Mouse (Mus musculus): Measurements from ENCODE around the gene Ifitm6. TPM values are rescaled to one million over a fixed set of nuclear protein-coding genes. Genes with fewer than 3 reads are reported as not detected.
"Not testable (repeated sequence)": the region's sequence is repeated elsewhere in the genome, so short reads cannot be mapped to it uniquely, and the experiment has no call there.

Gene Ifitm6
- polyA plus RNA-seq, 1 experiment = 2.1 TPM

- Histone ChIP-seq H3K4me3 (ENCODE audit: insufficient read depth, low read depth, low read length) (no peak overlapping the region), H3K4me1 (ENCODE audit: control insufficient read depth, insufficient read depth, insufficient read length, low read length) (peaks cover 10% of the 10 kb centered on the region), H3K27ac (replicated peaks; ENCODE audit: low read depth, low read length) (no peak overlapping the region)
Observed at GRCm38 (mm10) chr7:140975465-140975864, 42.3 kb downstream of the Ifitm6 start.

GRCm38 (mm10) chr7:140974940-140975339 is 42.8 kb downstream of the Ifitm6 start:
- Histone ChIP-seq H3K4me1 (ENCODE audit: control insufficient read depth, insufficient read depth, insufficient read length, low read length) (peaks cover 10% of the 10 kb centered on the region), H3K4me3 (ENCODE audit: insufficient read depth, low read depth, low read length) (no peak overlapping the region), H3K27ac (replicated peaks; ENCODE audit: low read depth, low read length) (no peak overlapping the region)

GRCm38 (mm10) chr7:140973396-140974165 is 44.1 kb downstream of the Ifitm6 start:
- no peak overlapping the region for H3K4me3 ChIP-seq (ENCODE audit: insufficient read depth, low read depth, low read length)
- H3K4me1 ChIP-seq (ENCODE audit: control insufficient read depth, insufficient read depth, insufficient read length, low read length) = peaks cover 10% of the 10 kb centered on the region
- H3K27ac ChIP-seq (replicated peaks; ENCODE audit: low read depth, low read length) = no peak overlapping the region

- Histone ChIP-seq H3K4me3 (ENCODE audit: insufficient read depth, low read depth, low read length) (no peak overlapping the region), H3K4me1 (ENCODE audit: control insufficient read depth, insufficient read depth, insufficient read length, low read length) (peaks cover 10% of the 10 kb centered on the region), H3K27ac (replicated peaks; ENCODE audit: low read depth, low read length) (peak overlapping the region; percentile 72)
Observed at GRCm38 (mm10) chr7:140971479-140972171, 46.1 kb downstream of the Ifitm6 start.

GRCm38 (mm10) chr7:140970931-140971330 is 46.8 kb downstream of the Ifitm6 start:
- peak overlapping the region; percentile 72 for H3K27ac ChIP-seq (replicated peaks; ENCODE audit: low read depth, low read length)
- peaks cover 10% of the 10 kb centered on the region for H3K4me1 ChIP-seq (ENCODE audit: control insufficient read depth, insufficient read depth, insufficient read length, low read length)
- H3K4me3 ChIP-seq (ENCODE audit: insufficient read depth, low read depth, low read length) = no peak overlapping the region

- not testable (repeated sequence) for H3K4me1 ChIP-seq (ENCODE audit: control insufficient read depth, insufficient read depth, insufficient read length, low read length); H3K4me3 ChIP-seq (ENCODE audit: insufficient read depth, low read depth, low read length); H3K27ac ChIP-seq (replicated peaks; ENCODE audit: low read depth, low read length)
Observed at GRCm38 (mm10) chr7:140968710-140969109, 49.0 kb downstream of the Ifitm6 start.

GRCm38 (mm10) chr7:140967862-140968591 is 49.7 kb downstream of the Ifitm6 start:
- H3K4me3 ChIP-seq (ENCODE audit: insufficient read depth, low read depth, low read length) = no peak overlapping the region
- H3K4me1 ChIP-seq (ENCODE audit: control insufficient read depth, insufficient read depth, insufficient read length, low read length) = peaks cover 8% of the 10 kb centered on the region
- no peak overlapping the region for H3K27ac ChIP-seq (replicated peaks; ENCODE audit: low read depth, low read length)

- Histone ChIP-seq H3K4me3 (ENCODE audit: insufficient read depth, low read depth, low read length) (no peak within 1 kb of the TSS), H3K4me1 (ENCODE audit: control insufficient read depth, insufficient read depth, insufficient read length, low read length) (peaks cover 8% of the 10 kb centered on the region), H3K27ac (replicated peaks; ENCODE audit: low read depth, low read length) (no peak within 1 kb of the TSS)
Observed at GRCm38 (mm10) chr7:140966921-140967320, 50.8 kb downstream of the Ifitm6 start, which contains the start of gene Ifitm1. Ifitm1 (plus strand) TSS chr7:140967221.

Other genes starting within 250 kb of the Ifitm6 start
- gene Syce1, start 230.1 kb downstream of the Ifitm6 start, polyA plus RNA-seq (2012; ENCODE audit: insufficient read depth, insufficient read length, missing spikeins) = 1.0 TPM in 1 of 2 replicates, not detected in the other
- not detected in 2 replicates for gene Zfp941, start 195.7 kb downstream of the Ifitm6 start, polyA plus RNA-seq (2012; ENCODE audit: insufficient read depth, insufficient read length, missing spikeins)
- 2.3 TPM in 1 of 2 replicates, not detected in the other for gene Urah, start 182.9 kb downstream of the Ifitm6 start, polyA plus RNA-seq (2012; ENCODE audit: insufficient read depth, insufficient read length, missing spikeins)
- not detected in 2 replicates for gene Scgb1c1, start 172.4 kb downstream of the Ifitm6 start, polyA plus RNA-seq (2012; ENCODE audit: insufficient read depth, insufficient read length, missing spikeins)
- gene Odf3, start 170.1 kb downstream of the Ifitm6 start, polyA plus RNA-seq (2012; ENCODE audit: insufficient read depth, insufficient read length, missing spikeins) = not detected in 2 replicates
- gene Gm45785, start 161.6 kb downstream of the Ifitm6 start, polyA plus RNA-seq (2012; ENCODE audit: insufficient read depth, insufficient read length, missing spikeins) = not detected in 2 replicates
- gene Ric8a, start 161.0 kb downstream of the Ifitm6 start, polyA plus RNA-seq (2012; ENCODE audit: insufficient read depth, insufficient read length, missing spikeins) = 14.4 and 15.5 TPM in 2 replicates
- 43.9 and 49.2 TPM in 2 replicates for gene Bet1l, start 160.3 kb downstream of the Ifitm6 start, polyA plus RNA-seq (2012; ENCODE audit: insufficient read depth, insufficient read length, missing spikeins)
- gene Psmd13, start 136.0 kb downstream of the Ifitm6 start, polyA plus RNA-seq (2012; ENCODE audit: insufficient read depth, insufficient read length, missing spikeins) = 108 and 110 TPM in 2 replicates
- 77.2 and 79.1 TPM in 2 replicates for gene Sirt3, start 135.6 kb downstream of the Ifitm6 start, polyA plus RNA-seq (2012; ENCODE audit: insufficient read depth, insufficient read length, missing spikeins)
- 8,049 and 8,538 TPM in 2 replicates for gene Cox8b, start 117.5 kb downstream of the Ifitm6 start, polyA plus RNA-seq (2012; ENCODE audit: insufficient read depth, insufficient read length, missing spikeins)
- not detected in 2 replicates for gene Nlrp6, start 97.0 kb downstream of the Ifitm6 start, polyA plus RNA-seq (2012; ENCODE audit: insufficient read depth, insufficient read length, missing spikeins)
- 7.1 and 8.7 TPM in 2 replicates for gene Pgghg, start 76.5 kb downstream of the Ifitm6 start, polyA plus RNA-seq (2012; ENCODE audit: insufficient read depth, insufficient read length, missing spikeins)
- not detected in 2 replicates for gene Ifitm5, start 67.6 kb downstream of the Ifitm6 start, polyA plus RNA-seq (2012; ENCODE audit: insufficient read depth, insufficient read length, missing spikeins)
- gene Gm45717, start 62.0 kb downstream of the Ifitm6 start, polyA plus RNA-seq (2012; ENCODE audit: insufficient read depth, insufficient read length, missing spikeins) = not detected in 2 replicates
- gene Ifitm2, start 61.9 kb downstream of the Ifitm6 start, polyA plus RNA-seq (2012; ENCODE audit: insufficient read depth, insufficient read length, missing spikeins) = 194 and 274 TPM in 2 replicates
- not detected in 2 replicates for gene Ifitm1, start 50.7 kb downstream of the Ifitm6 start, polyA plus RNA-seq (2012; ENCODE audit: insufficient read depth, insufficient read length, missing spikeins)
- 117 and 134 TPM in 2 replicates for gene Ifitm3, start 7.2 kb downstream of the Ifitm6 start, polyA plus RNA-seq (2012; ENCODE audit: insufficient read depth, insufficient read length, missing spikeins)
- not detected in 2 replicates for gene Gm17387, start 11.2 kb upstream of the Ifitm6 start, polyA plus RNA-seq (2012; ENCODE audit: insufficient read depth, insufficient read length, missing spikeins)
- not detected in 2 replicates for gene B4galnt4, start 43.2 kb upstream of the Ifitm6 start, polyA plus RNA-seq (2012; ENCODE audit: insufficient read depth, insufficient read length, missing spikeins)
- 1.6 TPM in 1 of 2 replicates, not detected in the other for gene Pkp3, start 60.3 kb upstream of the Ifitm6 start, polyA plus RNA-seq (2012; ENCODE audit: insufficient read depth, insufficient read length, missing spikeins)
- 1.1 and 2.9 TPM in 2 replicates for gene Sigirr, start 82.6 kb upstream of the Ifitm6 start, polyA plus RNA-seq (2012; ENCODE audit: insufficient read depth, insufficient read length, missing spikeins)
- not detected in 2 replicates for gene Ano9, start 99.9 kb upstream of the Ifitm6 start, polyA plus RNA-seq (2012; ENCODE audit: insufficient read depth, insufficient read length, missing spikeins)
- 27.0 and 49.5 TPM in 2 replicates for gene Ptdss2, start 104.5 kb upstream of the Ifitm6 start, polyA plus RNA-seq (2012; ENCODE audit: insufficient read depth, insufficient read length, missing spikeins)
- gene Rnh1, start 154.9 kb upstream of the Ifitm6 start, polyA plus RNA-seq (2012; ENCODE audit: insufficient read depth, insufficient read length, missing spikeins) = 49.5 and 67.9 TPM in 2 replicates
- 72.6 and 86.6 TPM in 2 replicates for gene Hras, start 176.1 kb upstream of the Ifitm6 start, polyA plus RNA-seq (2012; ENCODE audit: insufficient read depth, insufficient read length, missing spikeins)
- 3.4 and 5.8 TPM in 2 replicates for gene Lrrc56, start 176.2 kb upstream of the Ifitm6 start, polyA plus RNA-seq (2012; ENCODE audit: insufficient read depth, insufficient read length, missing spikeins)
- gene Lmntd2, start 196.2 kb upstream of the Ifitm6 start, polyA plus RNA-seq (2012; ENCODE audit: insufficient read depth, insufficient read length, missing spikeins) = not detected in 2 replicates
- gene Rassf7, start 197.9 kb upstream of the Ifitm6 start, polyA plus RNA-seq (2012; ENCODE audit: insufficient read depth, insufficient read length, missing spikeins) = 1.4 and 1.5 TPM in 2 replicates
- gene Phrf1, start 210.9 kb upstream of the Ifitm6 start, polyA plus RNA-seq (2012; ENCODE audit: insufficient read depth, insufficient read length, missing spikeins) = 17.0 and 22.5 TPM in 2 replicates
- 3.3 and 5.5 TPM in 2 replicates for gene Irf7, start 248.6 kb upstream of the Ifitm6 start, polyA plus RNA-seq (2012; ENCODE audit: insufficient read depth, insufficient read length, missing spikeins)

Measured in brown adipose tissue, adult 24 weeks (tissue).